Mouse (Mus musculus) neural tube, embryonic 11.5 days (tissue): ENCODE data around the gene Slc5a11. TPM values are rescaled to one million over a fixed set of nuclear protein-coding genes. Genes with fewer than 3 reads are reported as not detected.

Source experiments
- ATAC-seq: fragments of 200-750 bp; cut with Nextera tagmentation; 2 replicates; pipeline ENCODE4 v1.8.0; 2017; ENCODE audit warnings: moderate number of reproducible peaks, mild to moderate bottlenecking, moderate TSS enrichment, moderate library complexity; ENCODE audit not compliant: insufficient read depth, low FRiP score, low TSS enrichment
- DNase-seq: peaks from one replicate; pipeline ENCODE4 v3.0.0-alpha.2; 2015; ENCODE audit warnings: low spot score
- H3K27ac ChIP-seq: fragments of 300-500 bp; sonication (generic); 2 replicates; pipeline ENCODE4 v1.5.1; 2014; ENCODE audit warnings: low read depth, mild to moderate bottlenecking, low read length
- H3K27me3 ChIP-seq: fragments of 300-500 bp; sonication (generic); 2 replicates; pipeline ENCODE4 v1.6.1; 2014; ENCODE audit warnings: mild to moderate bottlenecking, low read length, mixed read lengths; ENCODE audit not compliant: control insufficient read depth, insufficient read depth
- H3K36me3 ChIP-seq: fragments of 300-500 bp; sonication (generic); 2 replicates; pipeline ENCODE4 v1.6.1; 2014; ENCODE audit warnings: mild to moderate bottlenecking, low read length, moderate library complexity, mixed read lengths; ENCODE audit not compliant: control insufficient read depth, insufficient read depth
- H3K4me1 ChIP-seq: fragments of 300-500 bp; sonication (generic); 2 replicates; pipeline ENCODE4 v1.6.1; 2014; ENCODE audit warnings: low read length, mixed read lengths; ENCODE audit not compliant: control insufficient read depth, insufficient read depth
- H3K4me2 ChIP-seq: fragments of 300-500 bp; sonication (generic); 2 replicates; pipeline ENCODE4 v1.6.1; 2014; ENCODE audit warnings: low read depth, mild to moderate bottlenecking, moderate library complexity
- H3K4me3 ChIP-seq: fragments of 300-500 bp; sonication (generic); 2 replicates; pipeline ENCODE4 v1.5.1; 2014; ENCODE audit warnings: low read depth, low read length
- H3K9ac ChIP-seq: fragments of 300-500 bp; sonication (generic); 2 replicates; pipeline ENCODE4 v1.6.1; 2014; ENCODE audit warnings: mild to moderate bottlenecking, low read length
- H3K9me3 ChIP-seq: fragments of 300-500 bp; sonication (generic); 2 replicates; pipeline ENCODE4 v1.6.1; 2016; ENCODE audit warnings: low read length; ENCODE audit not compliant: control insufficient read depth
- WGBS: fragments of 180-500 bp; shearing (Covaris S2); extraction: QIAGEN DNeasy Blood & Tissue Kit; methylation state at CpG from one replicate; pipeline ENCODE4 v1.1.7; 2014; 5-methylcytosine and 5-hydroxymethylcytosine counted together
- polyA plus RNA-seq: library from polyadenylated mRNA; unstranded; fragments of >200 nt; fragmentation: Nextera tagmentation; extraction: Ambion mirVana; gene quantifications from 2 replicates; pipeline ENCODE4 v1.2.1, GENCODE M21; 2014

Gene Slc5a11
- polyA plus RNA-seq, 1 experiment from 2014 or later: not detected

- Histone ChIP-seq H3K27ac (no peak overlapping the region), H3K9me3 (no peaks in the 10 kb centered on the region), H3K4me3 (no peak overlapping the region), H3K4me2 (no peak overlapping the region), H3K9ac (no peak overlapping the region), H3K36me3 (no peaks in the 10 kb centered on the region), H3K27me3 (no peaks in the 10 kb centered on the region), H3K4me1 (no peaks in the 10 kb centered on the region)
- 35% methylated on average over 6 of the region's 6 CpGs for WGBS
- DNase-seq: no peak
- no peak for ATAC-seq
These were observed 4.0 kb downstream of the Slc5a11 start for GRCm38 (mm10) chr7:123218620-123219019.

- Histone ChIP-seq H3K27ac (no peak overlapping the region), H3K27me3 (no peaks in the 10 kb centered on the region), H3K4me3 (no peak overlapping the region), H3K4me1 (no peaks in the 10 kb centered on the region), H3K4me2 (no peak overlapping the region), H3K36me3 (no peaks in the 10 kb centered on the region), H3K9me3 (no peaks in the 10 kb centered on the region), H3K9ac (no peak overlapping the region)
- 68% methylated on average over 13 of the region's 13 CpGs for WGBS
- ATAC-seq: no peak
- no peak for DNase-seq
These were observed 5.4 kb downstream of the Slc5a11 start for GRCm38 (mm10) chr7:123219781-123220632.

GRCm38 (mm10) chr7:123220633-123220942 lies 6.0 kb downstream of the Slc5a11 start:
- WGBS: 79% methylated on average over 2 of the region's 2 CpGs
- Histone ChIP-seq H3K4me3 (no peak overlapping the region), H3K27me3 (no peaks in the 10 kb centered on the region), H3K27ac (no peak overlapping the region), H3K9me3 (no peaks in the 10 kb centered on the region), H3K9ac (no peak overlapping the region), H3K4me1 (no peaks in the 10 kb centered on the region), H3K4me2 (no peak overlapping the region), H3K36me3 (no peaks in the 10 kb centered on the region)
- DNase-seq: no peak
- no peak for ATAC-seq

- H3K4me3 ChIP-seq: no peak overlapping the region
These were observed 9.5 kb downstream of the Slc5a11 start for GRCm38 (mm10) chr7:123224076-123224475.

GRCm38 (mm10) chr7:123225159-123225558 lies 10.6 kb downstream of the Slc5a11 start:
- no peak overlapping the region for H3K4me3 ChIP-seq
- 84% methylated on average over 4 of the region's 4 CpGs for whole genome bisulfite sequencing
- H3K9ac ChIP-seq: no peak overlapping the region
- no peak for ATAC-seq
- no peaks in the 10 kb centered on the region for H3K36me3 ChIP-seq
- H3K4me2 ChIP-seq: no peak overlapping the region
- no peak overlapping the region for H3K27ac ChIP-seq
- H3K27me3 ChIP-seq: no peaks in the 10 kb centered on the region
- no peak for DNase-seq
- H3K9me3 ChIP-seq: no peaks in the 10 kb centered on the region
- H3K4me1 ChIP-seq: no peaks in the 10 kb centered on the region

More at GRCm38 (mm10) chr7:123224076-123224475, 9.5 kb downstream of the Slc5a11 start:
- DNase-seq: no peak
- Histone ChIP-seq H3K9me3 (no peaks in the 10 kb centered on the region), H3K27ac (no peak overlapping the region), H3K9ac (no peak overlapping the region), H3K27me3 (no peaks in the 10 kb centered on the region), H3K4me2 (no peak overlapping the region), H3K36me3 (no peaks in the 10 kb centered on the region), H3K4me1 (no peaks in the 10 kb centered on the region)
- no peak for ATAC-seq
- WGBS: 87% methylated on average over 9 of the region's 9 CpGs

GRCm38 (mm10) chr7:123235449-123235848 lies 20.9 kb downstream of the Slc5a11 start:
- 28% methylated on average over 4 of the region's 4 CpGs for WGBS
- Histone ChIP-seq H3K9me3 (no peaks in the 10 kb centered on the region), H3K36me3 (no peaks in the 10 kb centered on the region), H3K4me1 (no peaks in the 10 kb centered on the region), H3K27ac (no peak overlapping the region), H3K9ac (no peak overlapping the region), H3K4me3 (no peak overlapping the region), H3K4me2 (no peak overlapping the region), H3K27me3 (no peaks in the 10 kb centered on the region)
- ATAC-seq: no peak
- DNase-seq: peak; percentile 29

- H3K4me3 ChIP-seq: no peak overlapping the region
- H3K4me1 ChIP-seq: no peaks in the 10 kb centered on the region
- no peaks in the 10 kb centered on the region for H3K9me3 ChIP-seq
- H3K36me3 ChIP-seq: no peaks in the 10 kb centered on the region
- ATAC-seq (peak; percentile 20; the same call in 1 of the 2 replicates), DNase-seq (no peak)
- no peak overlapping the region for H3K9ac ChIP-seq
- WGBS: 73% methylated on average over 4 of the region's 4 CpGs
- H3K4me2 ChIP-seq: no peak overlapping the region
- H3K27me3 ChIP-seq: no peaks in the 10 kb centered on the region
- no peak overlapping the region for H3K27ac ChIP-seq
These were observed 24.0 kb downstream of the Slc5a11 start for GRCm38 (mm10) chr7:123238621-123239020.

GRCm38 (mm10) chr7:123240064-123240463 lies 25.5 kb downstream of the Slc5a11 start:
- Histone ChIP-seq H3K4me2 (no peak overlapping the region), H3K27me3 (no peaks in the 10 kb centered on the region), H3K9ac (no peak overlapping the region), H3K9me3 (no peaks in the 10 kb centered on the region), H3K27ac (no peak overlapping the region), H3K4me3 (no peak overlapping the region), H3K4me1 (no peaks in the 10 kb centered on the region), H3K36me3 (no peaks in the 10 kb centered on the region)
- ATAC-seq: no peak
- DNase-seq: no peak
- WGBS: 76% methylated on average over 6 of the region's 6 CpGs

- no peaks in the 10 kb centered on the region for H3K9me3 ChIP-seq
- H3K27ac ChIP-seq: no peak overlapping the region
- no peaks in the 10 kb centered on the region for H3K36me3 ChIP-seq
- H3K4me3 ChIP-seq: no peak overlapping the region
- H3K4me2 ChIP-seq: no peak overlapping the region
- ATAC-seq: no peak
- H3K4me1 ChIP-seq: no peaks in the 10 kb centered on the region
- 84% methylated on average over 7 of the region's 7 CpGs for WGBS
- no peak for DNase-seq
- no peaks in the 10 kb centered on the region for H3K27me3 ChIP-seq
- H3K9ac ChIP-seq: no peak overlapping the region
These were observed 27.7 kb downstream of the Slc5a11 start for GRCm38 (mm10) chr7:123242241-123242640.
